Mouse (Mus musculus): ENCODE results near the gene Dnajc28. TPM values are rescaled to one million over a fixed set of nuclear protein-coding genes. Genes with fewer than 3 reads are reported as not detected.
A peak's percentile ranks its signal among the peaks of the same experiment; 100 is the strongest.
"Not testable (repeated sequence)": the region's sequence is repeated elsewhere in the genome, so short reads cannot be mapped to it uniquely, and the experiment has no call there.

Dnajc28 gene
- polyA plus RNA-seq, 1 experiment: 7.5 TPM

- no peak overlapping the region for H3K27ac ChIP-seq (ENCODE audit: insufficient read depth, low read depth, low read length)
- TF ChIP-seq POLR2A (IDR thresholded peaks at IDR 0.05; ENCODE audit: borderline replicate concordance, low read depth, low read length) (no peak), CTCF (IDR thresholded peaks at IDR 0.05; ENCODE audit: low read depth, low read length) (no peak)
- peak overlapping the region; percentile 49 for H3K4me3 ChIP-seq (ENCODE audit: insufficient read depth, low read length)
- H3K4me1 ChIP-seq (ENCODE audit: control insufficient read depth, insufficient read depth, low read length): peaks cover 14% of the 10 kb centered on the region
Measured at GRCm38 (mm10) chr16:91649246-91649645, 30.4 kb upstream of the Dnajc28 start.

- Histone ChIP-seq H3K27ac (ENCODE audit: insufficient read depth, low read depth, low read length) (peak overlapping the region; percentile 97), H3K4me3 (ENCODE audit: insufficient read depth, low read length) (peak overlapping the region; percentile 88), H3K4me1 (ENCODE audit: control insufficient read depth, insufficient read depth, low read length) (peaks cover 15% of the 10 kb centered on the region)
- TF ChIP-seq CTCF (IDR thresholded peaks at IDR 0.05; ENCODE audit: low read depth, low read length) (no peak), POLR2A (IDR thresholded peaks at IDR 0.05; ENCODE audit: borderline replicate concordance, low read depth, low read length) (no peak)
Measured at GRCm38 (mm10) chr16:91648220-91648550, 29.4 kb upstream of the Dnajc28 start.

GRCm38 (mm10) chr16:91647461-91648219 lies 28.8 kb upstream of the Dnajc28 start, which contains the start of gene Son:
Son (plus strand) TSS chr16:91647506.
- Histone ChIP-seq H3K27ac (ENCODE audit: insufficient read depth, low read depth, low read length) (peak within 1 kb of the TSS; percentile 99), H3K4me1 (ENCODE audit: control insufficient read depth, insufficient read depth, low read length) (peaks cover 15% of the 10 kb centered on the region), H3K4me3 (ENCODE audit: insufficient read depth, low read length) (peak within 1 kb of the TSS; percentile 88)
- TF ChIP-seq CTCF (IDR thresholded peaks at IDR 0.05; ENCODE audit: low read depth, low read length) (no peak), POLR2A (IDR thresholded peaks at IDR 0.05; ENCODE audit: borderline replicate concordance, low read depth, low read length) (peak; percentile 84; the same call in 1 of the 2 replicates)

GRCm38 (mm10) chr16:91646681-91647419 lies 28.0 kb upstream of the Dnajc28 start, which contains the start of gene Gart:
Gart (minus strand) TSS chr16:91646952.
- peak within 1 kb of the TSS; percentile 88 for H3K4me3 ChIP-seq (ENCODE audit: insufficient read depth, low read length)
- H3K4me1 ChIP-seq (ENCODE audit: control insufficient read depth, insufficient read depth, low read length): peaks cover 13% of the 10 kb centered on the region
- TF ChIP-seq POLR2A (IDR thresholded peaks at IDR 0.05; ENCODE audit: borderline replicate concordance, low read depth, low read length): peak; percentile 19; the same call in 1 of the 2 replicates
- TF ChIP-seq CTCF (IDR thresholded peaks at IDR 0.05; ENCODE audit: low read depth, low read length): no peak
- peak within 1 kb of the TSS; percentile 99 for H3K27ac ChIP-seq (ENCODE audit: insufficient read depth, low read depth, low read length)

GRCm38 (mm10) chr16:91645995-91646602 lies 27.3 kb upstream of the Dnajc28 start:
- Histone ChIP-seq H3K4me1 (ENCODE audit: control insufficient read depth, insufficient read depth, low read length) (peaks cover 13% of the 10 kb centered on the region), H3K27ac (ENCODE audit: insufficient read depth, low read depth, low read length) (peak overlapping the region; percentile 61), H3K4me3 (ENCODE audit: insufficient read depth, low read length) (peak overlapping the region; percentile 80)
- TF ChIP-seq POLR2A (IDR thresholded peaks at IDR 0.05; ENCODE audit: borderline replicate concordance, low read depth, low read length): no peak
- no peak for TF ChIP-seq CTCF (IDR thresholded peaks at IDR 0.05; ENCODE audit: low read depth, low read length)

- not testable (repeated sequence) for H3K27ac ChIP-seq (ENCODE audit: insufficient read depth, low read depth, low read length); H3K4me3 ChIP-seq (ENCODE audit: insufficient read depth, low read length)
- H3K4me1 ChIP-seq (ENCODE audit: control insufficient read depth, insufficient read depth, low read length): peaks cover 11% of the 10 kb centered on the region
Measured at GRCm38 (mm10) chr16:91645420-91645819, 26.6 kb upstream of the Dnajc28 start.

- H3K27ac ChIP-seq (ENCODE audit: insufficient read depth, low read depth, low read length): no peak overlapping the region
- TF ChIP-seq POLR2A (IDR thresholded peaks at IDR 0.05; ENCODE audit: borderline replicate concordance, low read depth, low read length): no peak
- no peak for TF ChIP-seq CTCF (IDR thresholded peaks at IDR 0.05; ENCODE audit: low read depth, low read length)
- peak overlapping the region; percentile 13 for H3K4me3 ChIP-seq (ENCODE audit: insufficient read depth, low read length)
- peaks cover 9% of the 10 kb centered on the region for H3K4me1 ChIP-seq (ENCODE audit: control insufficient read depth, insufficient read depth, low read length)
Measured at GRCm38 (mm10) chr16:91644901-91645300, 26.1 kb upstream of the Dnajc28 start.

GRCm38 (mm10) chr16:91640171-91640570 lies 21.3 kb upstream of the Dnajc28 start:
- TF ChIP-seq POLR2A (IDR thresholded peaks at IDR 0.05; ENCODE audit: borderline replicate concordance, low read depth, low read length): no peak
- Histone ChIP-seq H3K4me1 (ENCODE audit: control insufficient read depth, insufficient read depth, low read length) (peaks cover 9% of the 10 kb centered on the region), H3K27ac (ENCODE audit: insufficient read depth, low read depth, low read length) (no peak overlapping the region), H3K4me3 (ENCODE audit: insufficient read depth, low read length) (no peak overlapping the region)

GRCm38 (mm10) chr16:91639636-91640035 lies 20.8 kb upstream of the Dnajc28 start:
- Histone ChIP-seq H3K4me3 (ENCODE audit: insufficient read depth, low read length) (no peak overlapping the region), H3K4me1 (ENCODE audit: control insufficient read depth, insufficient read depth, low read length) (peaks cover 5% of the 10 kb centered on the region), H3K27ac (ENCODE audit: insufficient read depth, low read depth, low read length) (no peak overlapping the region)
- TF ChIP-seq CTCF (IDR thresholded peaks at IDR 0.05; ENCODE audit: low read depth, low read length) (no peak), POLR2A (IDR thresholded peaks at IDR 0.05; ENCODE audit: borderline replicate concordance, low read depth, low read length) (no peak)

- no peak for TF ChIP-seq CTCF (IDR thresholded peaks at IDR 0.05; ENCODE audit: low read depth, low read length)
- no peak for TF ChIP-seq POLR2A (IDR thresholded peaks at IDR 0.05; ENCODE audit: borderline replicate concordance, low read depth, low read length)
- Histone ChIP-seq H3K4me1 (ENCODE audit: control insufficient read depth, insufficient read depth, low read length) (no peaks in the 10 kb centered on the region), H3K27ac (ENCODE audit: insufficient read depth, low read depth, low read length) (no peak overlapping the region), H3K4me3 (ENCODE audit: insufficient read depth, low read length) (no peak overlapping the region)
Measured at GRCm38 (mm10) chr16:91639161-91639560, 20.3 kb upstream of the Dnajc28 start.

Measured in bone marrow macrophage, adult 2 months (primary cell).